Mouse (Mus musculus) heart, adult 8-10 months (tissue): ENCODE data around the gene Sh3d19. TPM values are rescaled to one million over a fixed set of nuclear protein-coding genes. Genes with fewer than 3 reads are reported as not detected.
A peak's percentile ranks its signal among the peaks of the same experiment; 100 is the strongest.

Experiments used
- DNase-seq: peaks from one replicate; pipeline ENCODE4 v3.0.0; 2022; ENCODE audit warnings: low spot score
- total RNA-seq, 4 experiments: library from RNA; stranded (reverse); gene quantifications; 2 replicates each; pipeline ENCODE4 v1.2.4; 2022

The Sh3d19 gene
- 10 to 100 TPM; 17.8 to 23.5 (median 20.5) TPM for total RNA-seq

DNA sequence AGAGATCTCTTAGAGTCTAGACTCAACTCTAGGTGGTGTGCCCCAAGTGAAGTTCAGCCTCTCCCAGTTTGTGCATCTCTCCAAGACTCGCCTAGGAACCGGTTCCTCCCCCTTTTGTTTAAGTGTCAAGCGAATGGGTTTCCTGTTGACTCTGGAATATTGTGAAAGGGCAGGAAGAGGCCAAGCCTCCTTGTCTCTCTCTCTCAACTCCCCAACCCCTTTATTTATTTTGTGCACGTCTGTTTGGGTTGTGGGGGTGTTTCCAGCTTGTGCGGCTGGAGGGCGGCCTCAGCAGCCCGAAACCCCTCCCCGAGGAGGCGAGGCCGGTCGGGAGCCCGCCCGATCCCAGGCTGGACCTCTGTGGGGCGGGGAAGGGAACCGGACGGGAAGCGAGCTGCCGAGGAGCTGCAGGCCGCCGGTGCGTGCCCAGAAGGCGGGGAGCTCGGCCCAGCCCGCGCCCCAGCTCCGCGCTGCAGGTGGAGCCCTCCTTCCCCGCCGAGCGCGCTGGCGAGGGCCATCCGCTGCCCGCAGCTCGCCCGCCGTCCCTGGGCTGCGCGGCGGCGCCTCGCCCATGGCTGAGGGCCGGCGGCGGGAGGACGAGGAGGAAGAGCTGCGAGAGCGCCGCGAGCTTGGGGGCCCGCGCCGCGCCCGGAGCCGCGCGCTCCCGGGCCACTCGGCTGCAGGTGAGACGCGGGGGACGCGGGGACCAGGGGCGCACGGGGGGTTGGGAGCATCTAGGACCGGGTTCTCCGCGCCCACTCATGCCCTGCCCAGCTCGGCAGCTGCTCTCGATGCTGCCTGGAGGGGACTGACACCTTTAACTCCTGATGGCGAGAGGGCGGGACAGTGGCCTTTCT is at the start of gene Sh3d19:
Sh3d19 (plus strand) TSS at position 368 of the 857 bp plus-strand sequence.
- DNase-seq, result peak; percentile 72

GRCm38 (mm10) chr3:85922331-85922730 is 48.6 kb upstream of the Sh3d19 start:
- DNase-seq, result peak; percentile 24

DNA sequence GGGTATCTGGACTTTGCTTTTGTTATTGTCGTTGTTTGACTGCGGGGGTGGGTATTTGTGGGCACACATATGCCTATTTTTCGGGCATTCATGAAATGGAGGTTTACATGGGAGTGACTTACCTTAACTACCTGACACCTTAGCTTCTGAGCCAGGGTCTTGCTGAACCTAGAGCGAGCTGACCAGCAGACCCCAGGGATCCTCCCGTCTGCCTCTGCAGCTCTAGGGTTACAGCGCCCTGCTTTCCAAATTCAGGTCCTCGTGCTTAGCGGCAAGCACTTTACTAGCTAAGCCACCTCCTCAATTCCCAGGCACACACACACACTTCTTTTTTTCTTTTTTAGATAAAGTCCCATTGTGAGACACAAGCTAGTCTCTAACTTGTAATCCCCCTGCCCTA is 47.6 kb upstream of the Sh3d19 start:
- no peak for DNase-seq

DNA sequence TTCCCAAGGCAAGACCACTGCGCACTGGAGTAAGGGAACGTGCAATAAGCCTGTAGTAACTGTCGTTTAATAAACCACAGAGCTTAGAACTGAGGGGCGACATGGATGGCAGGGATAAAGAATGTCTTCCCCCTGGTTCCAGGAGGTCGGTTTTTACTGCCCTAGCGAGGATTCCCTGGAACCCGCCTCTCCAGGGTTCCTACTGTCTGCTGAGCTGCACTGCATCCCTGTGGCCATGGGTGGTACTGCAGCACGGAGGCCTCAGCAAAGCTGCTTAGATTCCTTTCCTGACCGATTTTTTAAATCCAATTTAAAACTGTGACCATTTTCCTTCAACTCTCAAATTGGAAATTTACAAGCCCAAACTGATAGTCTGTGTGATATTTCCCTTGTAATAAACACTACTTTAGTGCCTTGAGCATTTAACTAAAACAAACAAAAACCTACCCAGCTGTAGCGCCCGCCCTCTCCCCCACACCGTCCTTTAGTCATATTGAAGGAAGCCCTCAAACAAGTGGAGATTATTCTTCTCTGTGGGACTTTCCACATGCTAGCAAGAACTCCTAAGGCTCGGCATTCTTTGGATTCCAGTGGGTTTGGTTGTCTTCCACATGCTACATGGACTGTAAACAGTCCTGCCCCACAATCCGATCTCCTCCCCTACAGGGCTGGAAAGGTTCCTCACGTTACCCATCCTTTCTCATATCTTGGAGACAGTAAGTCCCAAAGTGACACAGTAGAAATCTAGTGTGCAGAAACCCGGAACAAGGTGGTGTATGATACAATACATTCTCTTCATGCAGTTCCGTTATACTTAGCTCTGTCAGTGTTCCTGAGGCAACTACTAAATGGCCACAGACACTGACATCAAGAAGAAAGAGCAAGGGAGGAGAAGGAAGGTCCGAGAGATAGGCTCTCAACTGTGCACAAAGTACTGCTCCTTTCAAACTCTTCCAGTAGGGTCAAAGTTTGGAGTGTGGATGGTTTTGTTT is 46.7 kb upstream of the Sh3d19 start:
- DNase-seq, result peak; percentile 77

- no peak for DNase-seq
Measured at GRCm38 (mm10) chr3:85927296-85927695, 43.6 kb upstream of the Sh3d19 start.

GRCm38 (mm10) chr3:85928140-85928611 is 42.7 kb upstream of the Sh3d19 start:
- no peak for DNase-seq

- peak; percentile 7 for DNase-seq
Measured at GRCm38 (mm10) chr3:85929711-85930110, 41.2 kb upstream of the Sh3d19 start.

DNA sequence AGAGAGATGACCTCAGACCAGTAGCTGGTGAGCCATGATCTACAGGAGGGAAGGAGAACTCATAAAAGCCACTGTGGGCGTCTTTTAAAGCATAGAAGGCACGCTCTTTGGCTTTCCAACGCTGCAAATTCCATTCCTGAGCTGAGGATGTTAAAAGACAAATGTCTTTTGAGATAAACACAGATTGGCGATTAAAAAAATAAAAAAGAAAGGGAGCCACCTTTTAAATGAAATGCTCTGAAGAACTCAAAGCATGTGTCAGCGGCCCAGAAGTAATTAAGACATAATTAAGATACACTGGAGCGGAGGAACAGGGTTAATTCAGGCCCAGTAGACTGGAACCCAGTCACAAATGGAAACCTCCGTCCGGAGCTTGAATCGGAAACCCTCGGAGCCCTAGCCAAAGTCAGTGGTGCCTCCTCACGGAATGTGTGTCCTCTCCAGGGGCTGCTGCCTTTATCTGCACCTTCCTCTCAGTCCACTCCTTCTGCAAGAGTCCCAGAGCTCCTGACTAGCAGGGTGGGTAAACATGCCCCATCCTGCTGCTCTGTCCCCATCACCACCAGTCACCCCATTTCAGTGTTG is 40.1 kb upstream of the Sh3d19 start:
- DNase-seq, result no peak

- no peak for DNase-seq
Measured at GRCm38 (mm10) chr3:85931859-85932258, 39.0 kb upstream of the Sh3d19 start.

- no peak for DNase-seq
Measured at GRCm38 (mm10) chr3:85933586-85933985, 37.3 kb upstream of the Sh3d19 start.

GRCm38 (mm10) chr3:85950914-85951313 is 20.0 kb upstream of the Sh3d19 start:
- no peak for DNase-seq

DNA sequence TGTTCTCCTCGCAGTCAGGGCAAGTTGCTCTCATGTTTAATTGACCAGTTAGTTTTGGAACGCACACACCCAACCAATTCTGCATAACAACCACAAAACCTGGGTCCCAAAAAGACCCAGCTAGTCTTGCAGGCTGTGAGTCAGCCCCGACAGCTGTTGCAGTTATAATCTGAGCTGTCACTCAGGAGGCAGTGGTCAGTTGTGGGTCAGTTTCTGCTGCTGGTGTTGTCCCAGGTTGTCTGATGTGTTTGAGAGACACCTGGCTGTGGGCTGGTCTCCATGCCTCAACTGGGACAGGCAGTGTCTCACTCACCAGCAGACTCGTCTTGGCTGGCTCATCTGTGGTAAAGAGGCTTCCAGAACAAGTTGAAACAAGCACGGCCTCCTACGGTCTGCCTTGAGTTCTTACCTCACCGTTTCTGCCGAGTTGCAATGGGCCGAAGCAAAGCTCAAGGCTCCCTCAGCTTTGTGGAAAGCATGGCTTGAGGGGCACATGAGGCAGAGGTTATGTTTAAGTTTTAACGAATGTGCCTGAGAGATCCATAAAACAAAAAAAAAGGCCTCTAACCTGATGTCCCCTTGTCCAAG is 18.1 kb upstream of the Sh3d19 start:
- no peak for DNase-seq

GRCm38 (mm10) chr3:85955269-85955668 is 15.6 kb upstream of the Sh3d19 start:
- no peak for DNase-seq

DNA sequence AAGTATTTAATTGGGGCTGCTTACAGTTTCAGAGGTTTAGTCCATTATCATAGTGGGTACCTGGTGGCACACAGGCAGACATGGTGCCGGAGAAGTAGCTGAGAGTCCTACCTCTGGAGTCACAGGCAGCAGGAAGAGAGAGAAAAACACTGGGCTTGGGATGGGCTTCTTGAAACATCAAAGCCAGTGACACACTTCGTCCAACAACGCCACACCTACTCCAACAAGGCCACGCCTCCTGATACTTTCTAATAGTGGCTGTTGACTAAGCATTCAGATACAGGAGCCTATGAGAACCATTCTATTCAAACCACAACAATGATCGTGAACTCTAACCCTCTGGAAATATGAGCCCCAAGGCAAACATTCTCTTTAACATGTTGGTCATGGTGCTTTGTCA is 15.2 kb upstream of the Sh3d19 start:
- no peak for DNase-seq

DNA sequence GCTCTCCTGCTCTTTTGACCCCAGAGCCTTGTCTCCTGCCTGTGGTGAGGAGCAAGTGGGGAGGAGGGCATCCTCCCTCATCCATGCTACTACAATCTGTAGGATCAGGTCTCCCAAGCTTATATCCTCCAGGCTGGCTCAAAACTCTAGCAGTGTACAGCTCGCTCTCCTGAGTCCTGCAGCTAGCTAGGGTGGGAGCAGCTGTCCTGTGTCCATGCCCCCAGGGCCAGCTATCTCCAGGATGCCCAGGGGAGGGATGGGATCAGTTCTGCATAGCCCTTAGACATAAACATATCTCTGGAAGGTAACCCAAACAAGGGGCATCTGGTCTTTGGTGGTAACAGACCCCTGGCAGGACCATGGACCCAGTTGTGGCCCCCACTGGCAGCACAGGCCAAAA is 11.2 kb upstream of the Sh3d19 start:
- no peak for DNase-seq

GRCm38 (mm10) chr3:85961134-85961533 is 9.8 kb upstream of the Sh3d19 start:
- DNase-seq, result no peak

DNA sequence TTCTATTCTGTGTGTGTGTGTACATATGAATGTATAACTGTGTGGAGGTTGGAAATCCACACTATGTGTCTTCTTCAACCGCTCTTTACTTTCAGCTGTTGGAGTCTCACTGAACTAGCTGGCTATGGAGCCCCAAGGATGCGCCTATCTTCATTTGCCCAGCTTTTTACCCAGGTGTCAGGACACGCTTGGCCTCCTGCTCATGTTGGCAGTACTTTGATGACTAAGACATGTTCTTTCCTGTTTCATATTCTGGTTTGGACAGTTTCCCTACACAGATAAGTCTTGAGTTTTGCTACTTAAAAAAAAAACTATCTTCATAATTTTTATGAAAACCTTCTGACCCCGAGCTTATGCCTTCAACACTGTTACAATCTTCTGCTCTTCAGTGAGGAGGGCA is 5.4 kb upstream of the Sh3d19 start:
- no peak for DNase-seq

GRCm38 (mm10) chr3:85969040-85969439 is 1.9 kb upstream of the Sh3d19 start:
- no peak for DNase-seq

- DNase-seq, result peak; percentile 22
Measured at GRCm38 (mm10) chr3:85971599-85971975, 678 bp downstream of the Sh3d19 start.

GRCm38 (mm10) chr3:85973376-85974140 is 2.6 kb downstream of the Sh3d19 start:
- no peak for DNase-seq

GRCm38 (mm10) chr3:85974451-85974850 is 3.5 kb downstream of the Sh3d19 start:
- DNase-seq, result no peak
